Comparison of ENCODE assay signal across 24 mouse cellular contexts in the genomic region with DNA sequence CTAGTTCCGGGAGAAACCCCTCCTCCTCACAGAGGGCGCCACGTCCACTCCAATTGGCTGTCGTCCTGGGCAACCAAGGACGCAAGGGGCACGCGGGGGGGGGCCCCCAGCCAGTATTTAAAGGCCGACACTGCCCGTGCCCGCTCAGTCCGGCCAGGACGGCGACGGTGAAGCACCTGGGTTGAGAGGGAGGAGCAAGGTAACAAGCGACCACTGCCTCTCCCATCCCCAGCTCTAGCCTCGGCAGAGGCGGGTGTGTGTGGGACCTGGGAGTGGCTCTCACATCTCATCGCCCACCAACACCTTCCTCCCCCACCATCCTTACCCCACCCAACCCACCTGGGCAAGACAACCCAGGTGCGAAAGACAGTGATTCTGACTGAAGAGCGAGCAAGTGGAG. TPM values are rescaled to one million over a fixed set of nuclear protein-coding genes. Genes with fewer than 3 reads are reported as not detected.
DNase-seq lines count a peak whose midpoint lies in the region; ATAC-seq lines count a peak whose summit lies in the region.
"Had no signal": no experiment of that assay in that cellular context is flagged by ENCODE, and none has a peak within 500 bp of the region (broad histone marks: within the 10 kb centered on the region; RNA-seq: fewer than 3 reads in every experiment).

A gene (plus strand): TSS at position 147 of the 400 bp plus-strand sequence.

- 0 out of 2 replicates have a peak, but pooled peaks cover 2% of the 10 kb centered on the region for H3K9me3 ChIP-seq in heart, embryonic 14.5 days (ENCODE audit: control insufficient read depth, low read length)
- peaks cover 20% of the 10 kb centered on the region for H3K9me3 ChIP-seq in megakaryocyte, embryonic 14.5 days
- H3K9me3 ChIP-seq in forebrain, embryonic 10.5 days, result peaks cover 14% of the 10 kb centered on the region

- no peaks in the 10 kb centered on the region for H3K4me1 ChIP-seq in heart, embryonic 14.5 days (ENCODE audit: control insufficient read depth in 2 of 2, insufficient read depth in 2 of 2, low read length in 2 of 2)
- no peaks in the 10 kb centered on the region for H3K4me1 ChIP-seq in megakaryocyte, embryonic 14.5 days
- no peaks in the 10 kb centered on the region for H3K4me1 ChIP-seq in forebrain, embryonic 10.5 days

- H3K27me3 ChIP-seq in heart, embryonic 14.5 days (ENCODE audit: control insufficient read depth, insufficient read depth, low read length), result no peaks in the 10 kb centered on the region
- no peaks in the 10 kb centered on the region for H3K27me3 ChIP-seq in megakaryocyte, embryonic 14.5 days (replicated peaks)
- H3K27me3 ChIP-seq in forebrain, embryonic 10.5 days (ENCODE audit: poor library complexity, severe bottlenecking), result no peaks in the 10 kb centered on the region

- ATAC-seq in heart, embryonic 14.5 days (ENCODE audit: insufficient number of reproducible peaks, insufficient read depth, low FRiP score, low read depth), result no peak
- no peak for ATAC-seq in megakaryocyte, adult 5-6 weeks (ENCODE audit: poor library complexity, severe bottlenecking)
- ATAC-seq: CD4-positive, CD25-positive, alpha-beta regulatory T cell, adult 4 months; intestine, postnatal 0 days; liver, postnatal 0 days had no signal

- no peak within 1 kb of the TSS for H3K4me3 ChIP-seq in heart, embryonic 14.5 days (ENCODE audit: control insufficient read depth in 1 of 2, insufficient read depth in 1 of 2, low read depth in 1 of 2, low read length in 2 of 2)
- H3K4me3 ChIP-seq in megakaryocyte, embryonic 14.5 days (replicated peaks), result peak within 1 kb of the TSS; percentile 12
- no peak within 1 kb of the TSS for H3K4me3 ChIP-seq in forebrain, embryonic 10.5 days
- H3K4me3 ChIP-seq: layer of hippocampus, adult 2 months had no signal

- peak; percentile 9 for DNase-seq in adrenal gland, postnatal 14 days
- DNase-seq in adrenal gland, postnatal 10 days, result no peak
- DNase-seq in heart, postnatal 14 days, result no peak
- DNase-seq in testis, postnatal 10 days (ENCODE audit: low spot score), result peak; percentile 41
- DNase-seq in forebrain, embryonic 10.5 days (ENCODE audit: extremely low spot score, low spot score), result no peak
- DNase-seq: adrenal gland, adult 8-10 months; cerebellum, adult 11-12 months; cerebellum, postnatal 25 days; gastrocnemius, postnatal 25 days; kidney, postnatal 10 days; liver; liver, postnatal 0 days; lung, postnatal 14 days; thymus, adult 2 months had no signal

- WGBS in heart, embryonic 14.5 days, result 67% methylated on average over 20 of the region's 20 CpGs
- 76% methylated on average over 20 of the region's 20 CpGs for WGBS in forebrain, embryonic 10.5 days

- H3K27ac ChIP-seq in heart, embryonic 14.5 days (replicated peaks in 1 of 2; ENCODE audit: control insufficient read depth in 1 of 2, insufficient read depth in 1 of 2, low read depth in 2 of 2, low read length in 2 of 2), result no peak within 1 kb of the TSS
- no peak within 1 kb of the TSS for H3K27ac ChIP-seq in forebrain, embryonic 10.5 days
- H3K27ac ChIP-seq: hindbrain, embryonic 14.5 days; layer of hippocampus, adult 2 months had no signal

- intact Hi-C loops in heart, postnatal 14 days (cut with DNase I), result no loop called here

- no peak within 1 kb of the TSS for H3K9ac ChIP-seq in heart, embryonic 14.5 days (ENCODE audit: low read length)
- H3K9ac ChIP-seq: hindbrain, embryonic 14.5 days; liver, postnatal 0 days had no signal

- H3K36me3 ChIP-seq in heart, embryonic 14.5 days (ENCODE audit: control insufficient read depth, insufficient read depth, low read length), result no peaks in the 10 kb centered on the region
- H3K36me3 ChIP-seq in megakaryocyte, embryonic 14.5 days (replicated peaks; ENCODE audit: low read length), result no peaks in the 10 kb centered on the region
- no peaks in the 10 kb centered on the region for H3K36me3 ChIP-seq in forebrain, embryonic 10.5 days (replicated peaks)

- peak within 1 kb of the TSS; percentile 41 for H3K4me2 ChIP-seq in heart, embryonic 14.5 days (ENCODE audit: low read length)
- H3K4me2 ChIP-seq: hindbrain, embryonic 14.5 days had no signal

RNA-seq across cellular contexts. Expression of the gene that starts here (rescaled TPM):
- not detected in 2 replicates for total RNA-seq in adrenal gland, postnatal 14 days (2021)
- not detected for total RNA-seq in adrenal gland, postnatal 10 days (2021)
- polyA plus RNA-seq in heart, embryonic 14.5 days (2014; fragmentation: Nextera tagmentation; extraction: Ambion mirVana), result not detected in 2 replicates
- total RNA-seq in heart, postnatal 14 days (2021), result not detected
- not detected in 2 replicates for polyA plus RNA-seq in megakaryocyte, embryonic 14.5 days (2012; ENCODE audit: insufficient read depth, low replicate concordance)
- total RNA-seq in megakaryocyte, adult 5-6 weeks (2015), result not detected in 2 replicates
- not detected in 2 replicates for total RNA-seq in megakaryocyte, adult 5-6 weeks (2017)
- polyA plus RNA-seq in forebrain, embryonic 10.5 days (2016; fragmentation: Nextera tagmentation; extraction: Ambion mirVana), result not detected in 2 replicates
- total RNA-seq: adrenal gland, adult 8-10 months; gastrocnemius, postnatal 25 days; layer of hippocampus, adult 2 months; left cerebral cortex, postnatal 36 days had no signal
- polyA plus RNA-seq: CD4-positive, CD25-positive, alpha-beta regulatory T cell, adult 4 months; frontal cortex, adult 2 months; hindbrain, embryonic 14.5 days; intestine, postnatal 0 days; liver, postnatal 0 days; neural tube, embryonic 14.5 days had no signal

Comparison
In these comparisons a context has a peak if more than half of its experiments do, and no peak if none do; other contexts are left out.
1. Peak in DNase-seq in adrenal gland, postnatal 14 days; RNA of the gene not detected or under 1 TPM.